Mouse (Mus musculus) testis, adult 2 months (tissue): ENCODE results near the gene Polm.

Experiments
- CTCF ChIP-seq: fragments of 200-500 bp; IDR thresholded peaks from 2 replicates; pipeline ENCODE4 v1.5.1; 2012; ENCODE audit warnings: low read depth, mild to moderate bottlenecking, inconsistent platforms, low read length, moderate library complexity; ENCODE audit not compliant: control insufficient read depth, insufficient read depth, insufficient replicate concordance
- POLR2A ChIP-seq: fragments of 200-500 bp; IDR thresholded peaks from 2 replicates; pipeline ENCODE4 v1.6.1; 2012; ENCODE audit warnings: low read depth, mild to moderate bottlenecking, inconsistent platforms, low read length, moderate library complexity; ENCODE audit not compliant: control insufficient read depth

DNA sequence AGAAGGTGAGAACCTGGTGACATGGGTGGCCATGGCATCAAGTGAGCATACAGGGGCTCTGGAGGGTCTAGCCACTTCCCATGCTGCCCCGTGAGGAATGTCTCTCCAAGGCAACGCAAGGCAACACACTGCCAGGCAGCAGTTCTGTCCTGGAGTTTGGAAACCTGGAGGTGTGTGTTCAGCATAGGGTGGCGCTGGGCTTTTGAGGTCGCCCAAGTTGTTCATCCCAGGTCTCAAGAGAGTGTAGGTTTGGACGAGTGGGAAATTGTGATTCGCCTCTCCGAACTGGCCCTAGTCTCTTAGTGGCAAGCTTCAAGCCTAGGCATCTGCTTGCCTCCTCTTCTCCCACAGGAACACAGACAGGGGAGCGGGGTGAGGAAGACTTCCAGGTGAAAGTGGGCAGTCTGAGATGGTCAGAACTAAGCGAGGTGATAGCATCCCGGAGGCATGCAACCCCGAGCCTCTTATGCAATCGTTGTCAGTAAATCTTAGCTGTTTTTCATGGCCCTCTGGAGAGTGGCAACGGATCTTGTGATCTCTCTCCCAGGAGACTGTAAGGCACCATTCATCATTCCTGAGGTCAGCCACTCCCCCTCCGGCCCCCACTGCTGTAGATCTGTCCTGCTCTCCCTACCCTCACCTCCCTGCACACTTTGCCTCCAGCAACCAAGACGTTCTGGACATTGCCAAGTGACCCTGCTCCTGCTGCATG, 24.7 kb upstream of the Polm start:
- TF ChIP-seq CTCF (no peak), POLR2A (no peak)
